Mouse (Mus musculus): ENCODE data around the gene Prkag2.

GRCm38 (mm10) chr5:25100516-25101125, at the start of gene Prkag2:
- TF ChIP-seq POLR2A (IDR thresholded peaks at IDR 0.05; ENCODE audit: borderline replicate concordance, extremely low read depth, low read depth, low read length): peak; percentile 17; the same call in 1 of the 2 replicates
- TF ChIP-seq CTCF (IDR thresholded peaks at IDR 0.05; ENCODE audit: insufficient read depth, low read length): no peak
